Mouse (Mus musculus): ENCODE results near the gene Pth1r. TPM values are rescaled to one million over a fixed set of nuclear protein-coding genes. Genes with fewer than 3 reads are reported as not detected.

Pth1r gene
- total and polyA plus RNA-seq, 3 experiments, result 0.15 to 0.77 TPM; not detected in 1

GRCm38 (mm10) chr9:110741711-110742294 lies 5.1 kb downstream of the Pth1r start, which contains the start of gene Myl3:
Gene Myl3 (plus strand): TSS chr9:110741861.
- Histone ChIP-seq H3K27ac (ENCODE audit: control insufficient read depth, low read depth, low read length) (no peak within 1 kb of the TSS), H3K27me3 (ENCODE audit: control insufficient read depth in 1 of 2, insufficient read depth in 2 of 2, low read length in 2 of 2) (no peaks in the 10 kb centered on the region; a peak in 2 of 4 replicates), H3K9ac (ENCODE audit: control insufficient read depth, low read depth, low read length, poor library complexity, severe bottlenecking) (no peak within 1 kb of the TSS), H3K36me3 (ENCODE audit: control insufficient read depth in 1 of 2, insufficient read depth in 2 of 2, low read length in 2 of 2) (no peaks in the 10 kb centered on the region), H3K79me2 (ENCODE audit: control insufficient read depth, insufficient read depth, low read length, poor library complexity) (no peaks in the 10 kb centered on the region), H3K4me3 (ENCODE audit: control insufficient read depth in 1 of 2, insufficient read depth in 1 of 2, low read depth in 2 of 2, low read length in 2 of 2) (no peak within 1 kb of the TSS), H3K4me1 (ENCODE audit: control insufficient read depth in 1 of 2, insufficient read depth in 2 of 2, low read length in 2 of 2) (no peaks in the 10 kb centered on the region), H3K9me3 (replicated peaks; ENCODE audit: insufficient read depth, low read length) (no peaks in the 10 kb centered on the region)
- no peak for DNase-seq (ENCODE audit: low read depth, low spot score)
- TF ChIP-seq TAL1 (IDR thresholded peaks at IDR 0.05; ENCODE audit: low read length), result no peak
- TF ChIP-seq EP300 (IDR thresholded peaks at IDR 0.05; ENCODE audit: low read depth in 1 of 2, low read length in 2 of 2), result no peak
- no peak for TF ChIP-seq ZMIZ1 (IDR thresholded peaks at IDR 0.05; ENCODE audit: low read depth, low read length)
- no peak for TF ChIP-seq ELF1 (IDR thresholded peaks at IDR 0.05; ENCODE audit: low read depth, low read length)
- TF ChIP-seq ETS1 (IDR thresholded peaks at IDR 0.05; ENCODE audit: low read depth, low read length), result no peak
- TF ChIP-seq MYB (IDR thresholded peaks at IDR 0.05; ENCODE audit: low read depth, low read length), result no peak
- no peak for TF ChIP-seq MAX (IDR thresholded peaks at IDR 0.05; ENCODE audit: low read length)
- TF ChIP-seq BHLHE40 (IDR thresholded peaks at IDR 0.05; ENCODE audit: borderline replicate concordance, low read depth, low read length), result no peak
- no peak for TF ChIP-seq USF2 (IDR thresholded peaks at IDR 0.05; ENCODE audit: borderline replicate concordance in 1 of 2, insufficient read depth in 1 of 2, low read depth in 1 of 2, low read length in 2 of 2)

GRCm38 (mm10) chr9:110739961-110740360 lies 7.0 kb downstream of the Pth1r start:
- no peaks in the 10 kb centered on the region for H3K9me3 ChIP-seq (replicated peaks; ENCODE audit: insufficient read depth, low read length)
- no peak overlapping the region for H3K4me3 ChIP-seq (ENCODE audit: control insufficient read depth in 1 of 2, insufficient read depth in 1 of 2, low read depth in 2 of 2, low read length in 2 of 2)
- no peak for DNase-seq (ENCODE audit: low read depth, low spot score)
- TF ChIP-seq POLR2AphosphoS5 (IDR thresholded peaks at IDR 0.05; ENCODE audit: borderline replicate concordance, low read depth, low read length), result no peak
- TF ChIP-seq USF2 (IDR thresholded peaks at IDR 0.05; ENCODE audit: borderline replicate concordance in 1 of 2, insufficient read depth in 1 of 2, low read depth in 1 of 2, low read length in 2 of 2), result no peak
- no peak for TF ChIP-seq CHD1 (IDR thresholded peaks at IDR 0.05; ENCODE audit: low read depth, low read length)
- no peak for TF ChIP-seq POLR2A (IDR thresholded peaks at IDR 0.05; ENCODE audit: control insufficient read depth in 1 of 2, insufficient read depth in 1 of 2, low read depth in 1 of 2, low read length in 2 of 2, poor library complexity in 1 of 2)
- TF ChIP-seq MAX (IDR thresholded peaks at IDR 0.05; ENCODE audit: low read length), result no peak
- no peak for TF ChIP-seq POLR2AphosphoS2 (IDR thresholded peaks at IDR 0.05; ENCODE audit: low read length)
- no peak for TF ChIP-seq ZKSCAN1 (IDR thresholded peaks at IDR 0.05; ENCODE audit: low read depth, low read length)
- H3K4me1 ChIP-seq (ENCODE audit: control insufficient read depth in 1 of 2, insufficient read depth in 2 of 2, low read length in 2 of 2), result no peaks in the 10 kb centered on the region
- H3K27ac ChIP-seq (ENCODE audit: control insufficient read depth, low read depth, low read length), result no peak overlapping the region
- H3K27me3 ChIP-seq (ENCODE audit: control insufficient read depth in 1 of 2, insufficient read depth in 2 of 2, low read length in 2 of 2), result no peaks in the 10 kb centered on the region
- no peak overlapping the region for H3K9ac ChIP-seq (ENCODE audit: control insufficient read depth, low read depth, low read length, poor library complexity, severe bottlenecking)
- H3K36me3 ChIP-seq (ENCODE audit: control insufficient read depth in 1 of 2, insufficient read depth in 2 of 2, low read length in 2 of 2), result no peaks in the 10 kb centered on the region
- no peaks in the 10 kb centered on the region for H3K79me2 ChIP-seq (ENCODE audit: control insufficient read depth, insufficient read depth, low read length, poor library complexity)
